Mouse (Mus musculus): ENCODE measurements around the gene Ficd.

- no peak for TF ChIP-seq CTCF (IDR thresholded peaks at IDR 0.05; ENCODE audit: extremely low read depth, insufficient read length, insufficient replicate concordance, low read depth, low read length)
- TF ChIP-seq POLR2A (IDR thresholded peaks at IDR 0.05; ENCODE audit: low read depth, low read length): no peak
These were observed 41.3 kb downstream of the Ficd start for GRCm38 (mm10) chr5:113776896-113777226.

Data from small intestine, adult 2 months (tissue).